Mouse (Mus musculus): ENCODE data around the gene Ddx41. TPM values are rescaled to one million over a fixed set of nuclear protein-coding genes. Genes with fewer than 3 reads are reported as not detected.

Gene Ddx41
- polyA plus RNA-seq, 1 experiment from 2014 or later, result 55.3 TPM

DNA sequence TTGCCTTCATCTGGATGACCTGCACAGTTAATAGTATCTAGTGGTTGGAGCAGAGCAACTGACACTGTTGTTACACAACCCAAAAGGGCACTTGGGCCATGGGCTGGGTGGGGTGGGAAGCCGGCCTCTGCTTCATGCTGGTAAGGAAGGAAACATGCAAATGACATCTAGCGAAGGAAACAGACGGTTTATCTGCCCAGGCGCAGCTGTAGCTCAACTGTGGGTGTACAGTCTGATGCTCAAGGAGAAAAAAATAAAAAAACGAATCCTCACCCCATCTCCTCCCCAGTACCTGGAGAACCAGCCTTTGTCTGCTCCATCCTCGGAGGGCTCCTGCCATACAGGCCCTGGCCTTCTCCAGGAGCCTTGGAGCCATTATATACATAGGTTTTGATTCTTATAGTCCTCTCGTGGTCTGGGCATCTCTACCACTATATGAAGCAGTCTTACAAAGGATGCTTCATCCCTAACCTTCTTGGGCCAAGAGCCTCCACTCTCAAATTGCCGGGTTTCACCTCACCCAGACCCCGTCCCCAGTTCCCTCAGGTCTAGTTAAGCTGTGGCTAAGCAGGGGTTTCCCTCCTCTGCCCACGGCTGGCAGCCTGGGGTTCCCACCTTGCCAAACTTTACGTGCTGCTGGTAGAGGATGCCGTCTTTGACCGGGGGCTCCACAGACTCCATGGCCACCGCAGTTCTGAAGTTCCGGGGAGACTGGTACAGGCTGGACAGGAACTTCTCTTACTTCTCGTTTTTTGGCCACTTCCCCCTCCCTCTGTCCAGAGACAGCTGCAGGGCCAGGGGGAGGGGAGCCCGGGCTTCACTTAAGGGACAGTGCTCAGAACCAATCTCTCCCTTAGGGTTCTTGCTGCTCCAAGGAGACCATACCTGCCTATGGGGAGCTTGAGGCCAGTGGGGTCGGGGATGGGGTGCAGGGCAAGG, 8.4 kb downstream of the Ddx41 start:
- no peaks in the 10 kb centered on the region for H3K4me1 ChIP-seq (ENCODE audit: control insufficient read depth, insufficient read depth, low read depth, low read length)
- H3K36me3 ChIP-seq (ENCODE audit: control insufficient read depth, insufficient read depth, low read length), result peaks cover 21% of the 10 kb centered on the region
- no peak for ATAC-seq
- H3K4me2 ChIP-seq (ENCODE audit: low read length), result no peak overlapping the region
- no peak overlapping the region for H3K4me3 ChIP-seq (ENCODE audit: low read length)
- no peak overlapping the region for H3K9ac ChIP-seq (ENCODE audit: low read depth, low read length)
- H3K9me3 ChIP-seq (ENCODE audit: control insufficient read depth, low read length), result no peaks in the 10 kb centered on the region
- WGBS, result 86% methylated on average over 18 of the region's 18 CpGs
- no peak overlapping the region for H3K27ac ChIP-seq (ENCODE audit: low read depth, low read length)
- H3K27me3 ChIP-seq (replicated peaks; ENCODE audit: control insufficient read depth, insufficient read depth, low read length), result no peaks in the 10 kb centered on the region

DNA sequence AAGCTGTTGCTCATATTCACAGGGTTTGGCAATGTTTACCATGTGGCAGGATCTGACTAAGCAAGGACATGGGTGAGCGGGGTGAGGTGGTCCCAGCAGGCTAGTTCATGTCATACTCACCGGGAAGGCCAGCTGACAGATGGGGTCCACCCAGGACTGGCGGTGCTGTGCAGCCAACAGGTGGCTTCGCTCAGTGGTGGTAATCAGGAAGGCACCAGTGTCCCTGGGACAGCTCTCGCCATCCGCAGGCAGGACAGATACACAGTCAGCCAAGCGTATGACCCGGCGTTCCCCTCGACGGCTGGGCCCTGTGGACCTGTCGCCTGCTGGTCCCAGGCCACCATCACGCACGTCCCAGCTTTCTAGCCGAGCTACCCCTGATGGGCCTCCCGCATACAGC, 9.2 kb downstream of the Ddx41 start:
- ATAC-seq, result no peak
- no peaks in the 10 kb centered on the region for H3K4me1 ChIP-seq (ENCODE audit: control insufficient read depth, insufficient read depth, low read depth, low read length)
- H3K9ac ChIP-seq (ENCODE audit: low read depth, low read length), result no peak overlapping the region
- no peak overlapping the region for H3K4me2 ChIP-seq (ENCODE audit: low read length)
- H3K27me3 ChIP-seq (replicated peaks; ENCODE audit: control insufficient read depth, insufficient read depth, low read length), result no peaks in the 10 kb centered on the region
- H3K27ac ChIP-seq (ENCODE audit: low read depth, low read length), result no peak overlapping the region
- no peak overlapping the region for H3K4me3 ChIP-seq (ENCODE audit: low read length)
- WGBS, result 63% methylated on average over 16 of the region's 16 CpGs
- no peaks in the 10 kb centered on the region for H3K9me3 ChIP-seq (ENCODE audit: control insufficient read depth, low read length)
- H3K36me3 ChIP-seq (ENCODE audit: control insufficient read depth, insufficient read depth, low read length), result peaks cover 15% of the 10 kb centered on the region

DNA sequence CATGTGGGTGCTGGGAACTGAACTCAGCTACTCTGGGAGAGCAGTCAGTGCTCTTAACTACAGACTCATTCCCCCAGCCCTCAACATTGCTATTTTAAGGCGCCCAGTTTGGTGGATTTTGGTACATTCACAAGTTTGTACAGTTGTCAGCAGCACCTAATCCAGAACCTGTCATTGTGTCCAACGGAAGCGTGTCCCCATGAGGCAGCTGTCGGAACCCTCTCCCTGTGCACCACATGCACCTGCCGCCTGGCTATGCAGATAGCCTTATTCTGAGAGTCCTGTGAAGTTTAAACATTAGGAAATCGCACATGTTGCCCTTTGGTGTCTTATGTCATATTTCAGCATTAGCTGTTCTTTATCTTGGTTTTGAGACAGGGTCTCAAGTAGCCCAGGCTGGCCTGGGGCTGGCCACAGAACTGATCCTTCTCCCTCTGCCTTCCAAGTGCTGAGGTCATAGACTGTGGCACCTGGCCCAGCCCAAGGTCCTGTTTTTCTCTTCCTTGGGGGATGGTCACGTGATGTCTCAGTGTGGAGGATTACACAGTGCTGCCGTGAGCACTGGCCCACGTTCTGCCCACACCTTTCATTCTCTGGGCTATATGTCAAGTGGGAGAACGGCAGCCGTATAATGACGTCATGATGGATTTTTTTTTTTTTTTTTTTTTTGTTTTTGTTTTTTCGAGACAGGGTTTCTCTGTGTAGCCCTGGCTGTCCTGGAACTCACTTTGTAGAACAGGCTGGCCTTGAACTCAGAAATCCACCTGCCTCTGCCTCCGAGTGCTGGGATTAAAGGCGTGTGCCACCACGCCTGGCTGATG, 10.5 kb downstream of the Ddx41 start:
- ATAC-seq, result no peak
- 83% methylated on average over 16 of the region's 16 CpGs for WGBS
- no peaks in the 10 kb centered on the region for H3K4me1 ChIP-seq (ENCODE audit: control insufficient read depth, insufficient read depth, low read depth, low read length)
- no peak overlapping the region for H3K9ac ChIP-seq (ENCODE audit: low read depth, low read length)
- no peak overlapping the region for H3K4me2 ChIP-seq (ENCODE audit: low read length)
- no peak overlapping the region for H3K4me3 ChIP-seq (ENCODE audit: low read length)
- H3K9me3 ChIP-seq (ENCODE audit: control insufficient read depth, low read length), result no peaks in the 10 kb centered on the region
- peaks cover 7% of the 10 kb centered on the region; the same call in 1 of the 2 replicates for H3K36me3 ChIP-seq (ENCODE audit: control insufficient read depth, insufficient read depth, low read length)
- H3K27ac ChIP-seq (ENCODE audit: low read depth, low read length), result no peak overlapping the region
- H3K27me3 ChIP-seq (replicated peaks; ENCODE audit: control insufficient read depth, insufficient read depth, low read length), result no peaks in the 10 kb centered on the region

DNA sequence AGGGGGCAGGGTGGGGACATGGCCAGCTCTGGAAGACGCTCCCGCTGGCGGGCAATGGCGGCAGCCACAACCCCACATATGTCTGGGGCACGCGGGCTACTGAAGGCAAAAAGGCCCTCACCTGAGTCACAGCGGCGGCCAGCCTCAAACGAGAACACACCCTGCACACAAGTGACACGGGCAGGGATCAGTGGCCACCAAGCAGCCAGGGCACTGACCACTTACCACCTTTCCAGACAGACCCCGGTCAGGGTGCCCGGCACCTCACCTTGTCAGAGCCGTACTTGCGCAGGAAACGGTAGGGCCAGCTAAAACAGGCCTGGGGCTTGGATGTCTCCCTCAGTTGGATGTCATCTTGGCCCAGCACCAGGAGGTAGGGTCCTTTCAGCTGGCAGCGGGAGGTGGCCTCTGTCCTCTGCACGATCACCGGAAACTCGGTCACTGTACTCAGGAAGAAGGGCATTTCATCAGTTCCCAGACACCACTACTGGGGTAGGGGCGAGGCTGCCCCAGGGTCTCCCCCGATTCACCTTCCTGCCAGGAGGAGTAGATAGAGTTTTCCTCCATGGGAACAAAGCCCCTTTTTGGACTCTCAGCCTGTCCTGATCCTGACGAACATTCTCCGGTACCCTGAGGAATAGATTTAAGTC, 12.4 kb downstream of the Ddx41 start:
- WGBS, result 86% methylated on average over 23 of the region's 23 CpGs

DNA sequence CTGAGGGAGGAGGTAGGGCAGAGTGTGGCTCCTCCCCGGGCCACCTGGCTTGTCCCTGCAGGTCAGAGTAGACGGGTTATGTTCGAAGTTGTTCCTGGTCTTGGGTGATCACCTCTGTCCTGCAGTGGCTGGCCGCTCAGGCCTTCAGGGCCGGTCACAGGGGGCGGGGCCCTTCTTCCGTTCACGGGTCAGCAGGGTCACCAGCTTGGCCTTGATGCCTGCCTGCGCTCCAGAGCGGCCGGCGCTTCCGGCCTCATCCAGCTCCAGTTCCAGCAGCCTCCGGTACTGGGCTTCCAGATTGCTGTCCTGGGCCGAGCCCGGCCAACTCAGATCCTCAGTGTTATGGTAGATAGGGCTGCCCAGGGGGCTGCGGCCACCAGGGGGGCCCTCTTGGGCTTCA, 13.2 kb downstream of the Ddx41 start:
- H3K27ac ChIP-seq (ENCODE audit: low read depth, low read length), result no peak overlapping the region
- H3K4me3 ChIP-seq (ENCODE audit: low read length), result no peak overlapping the region
- 67% methylated on average over 17 of the region's 17 CpGs for WGBS
- peak; percentile 18; the same call in 1 of the 2 replicates for ATAC-seq
- no peaks in the 10 kb centered on the region for H3K27me3 ChIP-seq (replicated peaks; ENCODE audit: control insufficient read depth, insufficient read depth, low read length)
- H3K4me1 ChIP-seq (ENCODE audit: control insufficient read depth, insufficient read depth, low read depth, low read length), result no peaks in the 10 kb centered on the region
- no peaks in the 10 kb centered on the region for H3K9me3 ChIP-seq (ENCODE audit: control insufficient read depth, low read length)
- no peak overlapping the region for H3K9ac ChIP-seq (ENCODE audit: low read depth, low read length)
- no peak overlapping the region for H3K4me2 ChIP-seq (ENCODE audit: low read length)
- no peaks in the 10 kb centered on the region for H3K36me3 ChIP-seq (ENCODE audit: control insufficient read depth, insufficient read depth, low read length)

More for the DNA sequence above, 12.4 kb downstream of the Ddx41 start:
- ATAC-seq, result no peak
- no peaks in the 10 kb centered on the region for H3K9me3 ChIP-seq (ENCODE audit: control insufficient read depth, low read length)
- H3K4me1 ChIP-seq (ENCODE audit: control insufficient read depth, insufficient read depth, low read depth, low read length), result no peaks in the 10 kb centered on the region
- H3K9ac ChIP-seq (ENCODE audit: low read depth, low read length), result no peak overlapping the region
- no peak overlapping the region for H3K4me3 ChIP-seq (ENCODE audit: low read length)
- no peak overlapping the region for H3K27ac ChIP-seq (ENCODE audit: low read depth, low read length)
- H3K4me2 ChIP-seq (ENCODE audit: low read length), result no peak overlapping the region
- H3K36me3 ChIP-seq (ENCODE audit: control insufficient read depth, insufficient read depth, low read length), result no peaks in the 10 kb centered on the region
- no peaks in the 10 kb centered on the region for H3K27me3 ChIP-seq (replicated peaks; ENCODE audit: control insufficient read depth, insufficient read depth, low read length)

DNA sequence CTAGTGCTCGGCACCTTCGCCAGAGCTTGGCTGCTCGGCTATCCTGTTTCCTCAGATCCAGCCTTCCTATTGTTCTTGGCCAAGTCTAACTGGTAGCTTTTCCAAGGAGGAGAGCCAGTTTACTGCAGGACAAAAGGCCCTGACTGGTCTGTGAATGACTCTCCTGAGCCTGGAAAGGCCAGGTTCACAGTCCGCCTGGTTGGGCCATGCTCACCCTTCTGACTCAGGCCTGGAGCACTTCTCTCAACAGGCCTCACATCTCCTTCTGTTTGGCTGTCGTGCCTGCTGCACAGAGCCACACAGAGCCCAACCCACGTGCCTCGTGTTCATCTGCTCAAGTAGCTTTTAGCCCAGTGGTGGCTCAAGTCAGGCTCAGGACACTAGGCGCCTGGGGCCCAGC, 13.7 kb downstream of the Ddx41 start:
- WGBS, result 54% methylated on average over 8 of the region's 8 CpGs
- Histone ChIP-seq H3K27me3 (replicated peaks; ENCODE audit: control insufficient read depth, insufficient read depth, low read length) (no peaks in the 10 kb centered on the region), H3K9ac (ENCODE audit: low read depth, low read length) (no peak overlapping the region), H3K4me2 (ENCODE audit: low read length) (no peak overlapping the region), H3K9me3 (ENCODE audit: control insufficient read depth, low read length) (no peaks in the 10 kb centered on the region), H3K4me3 (ENCODE audit: low read length) (no peak overlapping the region), H3K4me1 (ENCODE audit: control insufficient read depth, insufficient read depth, low read depth, low read length) (no peaks in the 10 kb centered on the region), H3K27ac (ENCODE audit: low read depth, low read length) (no peak overlapping the region), H3K36me3 (ENCODE audit: control insufficient read depth, insufficient read depth, low read length) (no peaks in the 10 kb centered on the region)
- no peak for ATAC-seq

DNA sequence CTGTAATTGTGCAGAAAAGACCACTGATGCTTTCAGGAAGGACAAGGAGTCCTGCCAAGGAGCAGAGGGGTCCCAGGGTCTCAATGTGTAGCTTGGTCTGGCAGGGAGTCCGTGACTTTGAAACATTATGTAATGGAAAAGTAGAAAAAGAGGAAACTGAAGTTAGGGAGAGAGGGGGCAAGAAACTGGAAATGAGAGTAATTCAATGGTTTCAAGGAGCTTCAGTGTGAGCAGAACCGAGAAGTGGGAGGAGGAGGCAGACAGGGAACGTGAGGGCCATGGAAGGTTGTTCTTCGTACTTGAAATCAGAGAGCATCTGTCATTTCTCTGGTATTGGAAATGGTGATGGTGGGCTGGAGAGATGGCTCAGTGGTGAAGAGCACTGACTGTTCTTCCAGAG, 16.9 kb downstream of the Ddx41 start:
- H3K27me3 ChIP-seq (replicated peaks; ENCODE audit: control insufficient read depth, insufficient read depth, low read length), result 0 out of 2 replicates have a peak, but pooled peaks cover 3% of the 10 kb centered on the region
- WGBS, result 81% methylated on average over 4 of the region's 4 CpGs
- H3K4me2 ChIP-seq (ENCODE audit: low read length), result no peak overlapping the region
- H3K9ac ChIP-seq (ENCODE audit: low read depth, low read length), result no peak overlapping the region
- H3K36me3 ChIP-seq (ENCODE audit: control insufficient read depth, insufficient read depth, low read length), result no peaks in the 10 kb centered on the region
- no peaks in the 10 kb centered on the region for H3K4me1 ChIP-seq (ENCODE audit: control insufficient read depth, insufficient read depth, low read depth, low read length)
- no peak for ATAC-seq
- H3K4me3 ChIP-seq (ENCODE audit: low read length), result no peak overlapping the region
- H3K9me3 ChIP-seq (ENCODE audit: control insufficient read depth, low read length), result no peaks in the 10 kb centered on the region
- H3K27ac ChIP-seq (ENCODE audit: low read depth, low read length), result no peak overlapping the region

DNA sequence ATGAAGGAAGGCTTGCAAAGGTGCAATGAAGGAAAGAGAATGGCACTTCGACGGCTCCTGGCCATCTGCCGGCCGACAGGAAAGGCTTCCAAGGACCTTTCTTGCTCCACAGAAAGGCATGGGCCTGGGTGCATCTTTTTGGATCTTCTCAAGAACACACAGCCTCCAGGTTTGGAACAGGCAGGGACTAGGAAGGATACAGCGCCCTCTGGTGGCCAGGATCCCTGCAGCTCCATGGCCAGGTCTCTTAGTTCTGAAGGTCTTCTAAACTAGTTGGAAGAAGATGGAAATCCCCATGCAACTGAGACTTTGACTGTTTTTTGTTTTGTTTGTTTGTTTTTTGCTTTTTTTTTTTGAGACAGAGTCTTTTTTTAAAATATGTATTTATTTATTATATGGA, 19.5 kb downstream of the Ddx41 start:
- H3K9me3 ChIP-seq (ENCODE audit: control insufficient read depth, low read length), result no peaks in the 10 kb centered on the region
- WGBS, result 7% methylated on average over 5 of the region's 5 CpGs
- H3K27ac ChIP-seq (ENCODE audit: low read depth, low read length), result no peak overlapping the region
- no peak overlapping the region for H3K4me3 ChIP-seq (ENCODE audit: low read length)
- H3K9ac ChIP-seq (ENCODE audit: low read depth, low read length), result no peak overlapping the region
- peaks cover 8% of the 10 kb centered on the region for H3K4me1 ChIP-seq (ENCODE audit: control insufficient read depth, insufficient read depth, low read depth, low read length)
- no peak for ATAC-seq
- 0 out of 2 replicates have a peak, but pooled peaks cover 3% of the 10 kb centered on the region for H3K27me3 ChIP-seq (replicated peaks; ENCODE audit: control insufficient read depth, insufficient read depth, low read length)
- H3K4me2 ChIP-seq (ENCODE audit: low read length), result no peak overlapping the region
- no peaks in the 10 kb centered on the region for H3K36me3 ChIP-seq (ENCODE audit: control insufficient read depth, insufficient read depth, low read length)
